Mouse (Mus musculus): Measurements from ENCODE around the gene Gm20388.

DNA sequence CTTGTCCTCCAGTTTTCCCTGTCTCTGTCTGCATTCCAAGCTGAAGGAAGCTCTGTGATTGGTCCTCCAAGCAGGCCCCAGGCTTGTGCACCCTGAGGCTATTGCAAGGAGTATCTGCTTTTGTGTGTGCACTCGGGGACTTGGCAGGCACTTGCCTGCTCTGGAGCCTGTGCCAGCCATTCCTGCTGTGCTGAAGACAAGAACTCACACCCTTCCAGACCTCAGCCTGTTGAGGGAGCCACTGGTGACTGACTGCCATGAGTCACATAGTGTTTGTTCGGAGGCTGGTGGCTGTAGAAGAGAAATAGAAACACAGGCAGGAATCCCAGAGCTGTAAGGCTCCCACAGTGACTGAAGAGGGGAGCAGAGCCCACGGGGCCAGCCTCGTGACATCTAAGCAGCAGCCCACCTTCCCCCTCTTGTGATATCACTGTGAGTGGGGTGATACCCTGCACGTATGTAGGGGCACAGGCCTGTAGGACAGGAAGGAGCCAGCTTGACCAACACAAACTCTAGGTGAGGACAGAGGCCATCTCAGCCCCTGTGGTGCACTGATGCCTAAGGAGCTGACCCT, 50.0 kb downstream of the Gm20388 start:
- TF ChIP-seq EP300 (IDR thresholded peaks at IDR 0.05; ENCODE audit: low read depth) (no peak), CTCF (IDR thresholded peaks at IDR 0.05; ENCODE audit: low read depth) (no peak)
